Mouse (Mus musculus) heart, adult 18-20 months (tissue): Measurements from ENCODE around the gene 4833439L19Rik. TPM values are rescaled to one million over a fixed set of nuclear protein-coding genes. Genes with fewer than 3 reads are reported as not detected.

ENCODE experiments used
- DNase-seq, 2 experiments: peaks; one replicate each; pipeline ENCODE4 v3.0.0; 2021 to 2022; ENCODE audit warnings: mixed read lengths in 1 of 2
- total RNA-seq, 2 experiments: library from RNA; stranded (reverse); gene quantifications; 2 replicates each; pipeline ENCODE4 v1.2.3; 2021

4833439L19Rik gene
- total RNA-seq, 2 experiments from 2014 or later, result 94.5 to 102 TPM

DNA sequence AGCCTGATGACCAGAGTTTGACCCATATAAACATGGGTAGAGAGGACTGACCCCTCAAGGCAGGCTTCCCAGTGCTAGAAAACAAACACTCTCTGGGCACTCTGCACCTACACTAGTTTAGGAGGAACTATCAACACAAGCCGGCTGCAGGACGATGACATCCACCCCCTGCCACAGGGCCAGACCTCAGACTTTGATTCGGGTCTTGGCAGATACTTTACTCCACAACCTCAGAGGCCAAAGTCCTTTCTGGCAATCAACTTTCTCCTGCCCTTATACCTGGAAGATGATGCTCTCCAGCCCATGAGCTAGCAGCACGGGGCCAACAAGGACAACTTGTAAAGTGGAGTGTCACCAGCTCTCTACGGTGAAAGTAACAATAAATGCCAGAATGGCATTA, 17.6 kb upstream of the 4833439L19Rik start:
- DNase-seq, result no peak

DNA sequence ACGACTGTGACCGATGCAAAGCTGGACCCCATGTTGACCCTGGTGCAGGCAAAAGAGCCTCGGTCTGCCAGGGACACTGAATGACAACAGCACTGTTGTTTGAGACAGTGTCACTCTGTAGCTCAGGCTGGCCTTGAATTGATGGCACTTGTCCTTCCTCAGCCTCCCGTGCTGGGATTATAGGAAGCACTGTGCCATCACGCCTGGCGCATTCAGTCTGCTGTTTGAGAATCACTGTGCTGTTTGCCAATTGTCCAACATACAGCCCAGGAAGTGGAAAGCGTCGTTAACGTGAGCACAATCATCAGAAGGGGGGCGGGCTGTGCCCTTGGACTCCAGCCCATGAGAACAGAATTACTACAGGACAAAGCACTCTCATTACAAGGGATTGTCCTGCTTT, 16.9 kb upstream of the 4833439L19Rik start:
- no peak for DNase-seq

DNA sequence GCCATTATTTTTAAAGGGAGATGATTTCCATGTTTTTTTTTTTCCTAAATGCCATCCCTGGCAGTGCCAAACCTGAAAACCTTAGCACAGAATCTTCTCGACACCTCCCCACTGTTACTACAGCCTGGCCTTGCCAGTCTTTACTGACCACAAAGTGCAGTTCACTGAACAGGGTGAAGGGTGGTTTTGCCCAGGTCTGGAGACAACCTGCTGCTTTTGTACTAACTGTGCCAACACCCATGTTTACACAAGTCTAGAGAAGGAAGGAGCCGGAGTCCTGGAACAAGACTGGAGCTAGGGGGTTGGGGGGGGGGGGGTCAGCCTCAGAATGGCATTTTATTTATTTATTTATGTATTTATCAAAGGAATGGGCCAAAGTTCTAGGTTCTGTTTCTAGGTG, 16.1 kb upstream of the 4833439L19Rik start:
- no peak for DNase-seq

DNA sequence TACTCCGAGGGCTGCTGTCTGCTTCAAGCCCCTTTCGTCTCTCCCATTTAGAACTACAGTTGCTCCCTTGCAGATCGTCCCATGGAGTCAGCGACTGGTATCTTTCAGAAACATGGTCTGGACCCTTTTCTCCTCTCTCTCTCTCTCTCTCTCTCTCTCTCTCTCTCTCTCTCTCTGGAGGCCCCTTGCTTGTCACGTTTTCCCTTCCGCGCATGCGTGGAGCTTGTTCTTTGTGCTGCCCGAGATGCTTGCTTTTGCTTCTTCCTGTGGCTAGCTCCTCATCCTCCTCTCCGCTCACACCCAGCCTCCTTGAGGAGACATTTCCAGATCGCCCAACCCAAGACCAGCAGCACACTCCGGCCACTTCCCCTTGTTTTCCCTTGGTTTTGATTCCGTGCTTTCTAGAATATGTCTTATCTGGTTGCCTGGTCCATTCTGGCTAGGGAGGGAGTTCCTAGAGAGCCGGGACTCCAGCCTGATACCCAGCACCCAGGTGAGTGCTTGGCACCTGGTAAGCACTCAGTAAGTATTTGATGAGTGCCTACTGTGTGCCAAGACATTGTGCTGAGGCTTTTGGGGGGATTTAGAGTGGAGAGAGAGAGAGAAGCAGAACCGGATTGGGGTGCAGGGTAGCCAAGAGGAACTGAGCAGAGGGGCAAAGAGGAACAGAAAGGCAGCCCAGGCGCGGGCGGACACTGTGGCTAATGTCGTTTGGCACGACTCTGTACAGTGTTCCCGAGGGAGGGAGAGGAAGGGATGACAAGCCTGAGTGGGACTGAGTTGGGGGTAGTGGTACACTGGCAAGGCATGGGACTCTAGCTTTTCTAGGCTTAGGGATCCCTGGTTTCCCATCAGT, 12.6 kb upstream of the 4833439L19Rik start:
- DNase-seq, result peak in 1 of 2 experiments; percentile 63

DNA sequence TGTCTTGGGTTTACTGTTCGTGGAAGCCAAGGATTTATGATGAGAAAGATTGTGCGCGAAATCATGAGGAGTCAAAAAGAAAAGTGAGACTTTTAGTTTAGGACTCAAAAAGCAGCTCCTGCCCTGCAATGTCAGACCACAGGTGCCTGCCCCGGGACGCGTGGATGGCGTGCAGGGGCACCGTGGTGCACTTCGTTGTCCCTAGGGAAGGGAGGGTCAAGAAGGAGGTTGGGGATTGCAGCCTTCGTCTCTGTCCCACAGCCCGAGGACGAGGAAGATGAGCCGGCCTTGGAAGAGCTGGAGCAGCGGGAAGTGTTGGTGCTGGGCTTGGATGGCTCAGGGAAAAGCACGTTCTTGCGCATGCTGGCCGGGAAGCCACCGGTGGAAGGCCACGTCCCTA, 10.3 kb upstream of the 4833439L19Rik start:
- DNase-seq, result no peak

GRCm38 (mm10) chr13:54574854-54575481, 9.7 kb upstream of the 4833439L19Rik start, which contains the start of gene Arl10:
Gene Arl10 (plus strand): TSS chr13:54575015.
- DNase-seq, result peak; percentile 85 to 87

- DNase-seq, result no peak
Measured at GRCm38 (mm10) chr13:54572621-54573020, 7.4 kb upstream of the 4833439L19Rik start.

- DNase-seq, result no peak
Measured at GRCm38 (mm10) chr13:54571637-54572036, 6.4 kb upstream of the 4833439L19Rik start.

- no peak for DNase-seq
Measured at GRCm38 (mm10) chr13:54570736-54571135, 5.5 kb upstream of the 4833439L19Rik start.

GRCm38 (mm10) chr13:54569282-54569681, 4.0 kb upstream of the 4833439L19Rik start:
- no peak for DNase-seq

- DNase-seq, result no peak
Measured at GRCm38 (mm10) chr13:54568380-54568779, 3.1 kb upstream of the 4833439L19Rik start.

GRCm38 (mm10) chr13:54565594-54566345, 535 bp upstream of the 4833439L19Rik start:
- DNase-seq, result peak in 1 of 2 experiments; percentile 62

GRCm38 (mm10) chr13:54564232-54565200, 719 bp downstream of the 4833439L19Rik start:
- DNase-seq, result no peak

- DNase-seq, result no peak
Measured at GRCm38 (mm10) chr13:54562562-54562961, 2.7 kb downstream of the 4833439L19Rik start.

DNA sequence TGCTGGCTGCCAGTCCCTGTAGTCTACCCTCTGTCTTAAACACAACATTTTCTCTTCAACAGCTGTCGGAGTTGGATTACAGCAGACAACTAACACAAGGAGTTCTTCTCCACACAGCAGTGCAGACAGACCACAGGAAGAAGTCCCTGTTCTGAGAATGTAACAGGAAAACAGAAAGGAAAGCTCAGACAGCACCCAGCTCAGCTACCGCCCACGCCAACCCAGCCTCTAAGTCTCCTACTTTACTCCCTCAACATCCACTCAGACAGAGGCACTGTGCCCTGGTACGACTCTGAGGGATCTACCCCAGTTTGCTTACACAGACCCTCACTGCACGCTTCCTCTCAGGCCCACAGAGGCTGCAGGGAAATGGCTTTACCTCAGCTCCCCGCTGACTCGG, 4.6 kb downstream of the 4833439L19Rik start:
- no peak for DNase-seq

GRCm38 (mm10) chr13:54559656-54560055, 5.6 kb downstream of the 4833439L19Rik start:
- no peak for DNase-seq

DNA sequence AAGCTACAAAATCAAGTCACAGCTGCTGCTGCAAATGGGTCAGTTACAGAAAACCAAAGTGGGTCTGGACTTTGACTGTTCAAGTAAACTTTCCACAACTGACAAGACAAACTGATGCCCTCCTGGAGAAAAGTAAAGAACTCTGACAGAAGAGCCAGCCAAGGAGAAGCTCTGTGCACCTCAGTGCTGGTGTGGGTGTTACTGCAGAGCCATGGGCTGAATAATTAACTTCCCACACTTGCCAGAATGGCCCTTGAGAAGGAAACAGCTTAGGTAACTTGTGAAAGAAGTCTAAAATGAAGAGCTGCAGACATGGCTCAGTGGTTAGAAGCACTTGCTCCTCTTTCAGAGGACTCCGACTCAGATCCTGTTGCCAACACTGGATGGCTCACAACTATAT, 7.6 kb downstream of the 4833439L19Rik start:
- no peak for DNase-seq

- DNase-seq, result peak; percentile 70 to 73
Measured at GRCm38 (mm10) chr13:54556796-54557195, 8.4 kb downstream of the 4833439L19Rik start.

- no peak for DNase-seq
Measured at GRCm38 (mm10) chr13:54556176-54556575, 9.1 kb downstream of the 4833439L19Rik start.

DNA sequence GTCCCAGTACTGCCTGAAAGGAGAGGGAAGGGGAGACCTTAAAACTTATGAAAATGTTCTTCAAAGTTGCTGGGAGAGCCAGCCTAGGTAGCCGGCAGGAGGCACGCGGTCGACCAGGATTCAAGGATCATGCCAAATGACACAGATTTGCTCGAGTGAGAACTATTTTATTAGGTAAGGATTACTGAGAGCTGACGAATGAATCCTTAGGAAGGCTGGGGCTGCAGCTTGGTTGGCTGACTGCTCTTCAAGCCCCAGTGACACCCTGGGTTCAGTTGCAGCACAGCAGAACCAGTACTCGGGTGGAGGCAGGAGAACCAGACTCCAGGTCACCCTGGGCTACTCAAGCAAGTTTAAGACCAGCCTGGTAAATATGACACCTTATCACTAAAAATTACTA, 17.2 kb downstream of the 4833439L19Rik start:
- no peak for DNase-seq

DNA sequence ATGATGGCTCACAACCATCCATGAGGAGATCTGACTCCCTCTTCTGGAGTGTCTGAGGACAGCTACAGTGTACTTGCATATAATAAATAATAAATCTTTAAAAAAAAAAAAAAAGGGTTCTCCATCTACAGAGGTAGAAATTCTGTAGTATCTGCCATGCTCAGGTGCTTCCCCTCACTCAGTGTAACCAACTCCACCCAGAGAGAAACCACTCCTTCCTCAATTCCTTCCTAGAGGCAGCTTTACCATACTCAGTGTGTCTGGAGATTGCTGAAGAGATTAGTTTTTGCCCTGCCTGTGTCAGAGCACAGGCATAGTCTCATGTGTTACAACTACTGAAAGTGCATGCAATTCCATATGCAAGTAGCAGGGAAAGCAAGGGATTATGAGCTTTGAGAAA, 33.1 kb downstream of the 4833439L19Rik start:
- DNase-seq, result no peak

- no peak for DNase-seq
Measured at GRCm38 (mm10) chr13:54527140-54527539, 38.1 kb downstream of the 4833439L19Rik start.
